Mouse (Mus musculus): Measurements from ENCODE around the gene Rnf113a1. TPM values are rescaled to one million over a fixed set of nuclear protein-coding genes. Genes with fewer than 3 reads are reported as not detected.

Rnf113a1 gene
- 3.7 TPM for total RNA-seq (2023)

DNA sequence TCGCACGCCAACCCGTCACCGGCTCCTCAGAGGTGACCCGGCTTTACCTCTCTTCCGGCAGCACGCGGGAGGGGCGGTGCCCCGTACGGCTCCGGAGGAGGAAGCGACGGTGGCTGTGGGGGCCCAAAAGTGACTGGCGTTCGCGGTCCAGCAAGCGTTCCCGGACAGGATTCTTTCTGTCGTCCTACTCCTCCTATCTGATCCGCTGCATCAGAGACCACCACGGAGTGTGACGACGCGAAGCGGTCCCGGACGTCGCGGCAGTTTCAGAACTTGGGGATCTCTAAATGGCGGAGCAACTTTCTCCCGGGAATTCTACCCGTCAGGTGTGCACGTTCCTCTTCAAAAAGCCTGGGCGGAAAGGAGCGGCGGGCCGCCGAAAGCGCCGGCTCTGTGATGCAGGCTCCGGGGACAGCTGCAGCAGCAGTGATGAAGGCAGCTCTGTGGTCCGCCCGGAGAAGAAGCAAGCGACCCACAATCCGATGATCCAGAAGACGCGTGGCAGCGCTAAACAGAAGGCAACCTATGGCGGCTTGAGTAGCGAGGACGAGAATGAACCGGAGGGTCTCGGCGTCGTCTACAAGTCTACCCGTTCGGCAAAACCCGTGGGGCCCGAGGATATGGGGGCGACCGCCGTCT, at the start of gene Rnf113a1, which contains the start of gene Ndufa1:
Rnf113a1 (plus strand) TSS at position 141 of the 639 bp plus-strand sequence.
Ndufa1 (minus strand) TSS at position 59 of the 639 bp plus-strand sequence.

DNA sequence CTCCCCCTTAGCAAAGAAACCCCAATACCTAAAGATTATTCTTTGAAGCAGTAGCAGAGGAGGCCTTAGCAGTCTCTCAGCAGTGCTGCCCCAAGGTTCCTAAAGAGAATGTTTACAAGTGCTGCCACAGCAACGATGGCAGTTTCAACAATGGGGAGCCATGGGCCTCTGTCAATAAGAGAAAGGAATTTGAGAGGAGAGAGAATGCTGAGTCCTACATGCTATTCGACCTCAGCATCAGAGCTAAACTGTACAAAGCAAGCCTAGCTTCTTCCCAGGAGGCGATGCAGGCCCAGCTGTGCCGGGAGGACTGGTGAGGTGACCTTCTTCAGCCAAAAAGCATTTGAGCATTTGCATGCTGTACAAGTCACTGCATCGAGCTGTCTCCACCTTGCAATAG, 22.3 kb upstream of the Rnf113a1 start, which contains the start of gene Akap14:
Akap14 (minus strand) TSS at position 101 of the 400 bp plus-strand sequence.

DNA sequence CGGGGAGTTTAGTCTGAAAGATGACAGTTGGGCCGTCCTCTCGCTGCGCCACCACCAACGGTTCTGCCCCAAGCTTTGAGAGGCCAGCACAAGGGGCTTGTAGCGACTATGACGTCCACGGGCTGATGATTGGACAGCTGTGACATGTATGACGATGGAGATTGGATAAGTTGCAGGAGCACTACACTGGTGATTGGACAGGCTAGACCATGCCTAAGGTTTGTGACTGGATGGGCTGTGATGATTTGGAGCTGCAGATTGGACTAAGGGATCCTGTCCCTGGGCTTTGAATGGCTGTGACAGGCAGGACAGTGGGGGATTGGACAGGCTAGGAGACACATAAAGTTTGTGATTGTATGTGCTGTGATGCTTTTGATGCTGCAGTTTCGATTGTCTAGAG, 19.9 kb downstream of the Rnf113a1 start, which contains the start of gene Gm9:
Gm9 (minus strand) TSS at position 101 of the 400 bp plus-strand sequence.

DNA sequence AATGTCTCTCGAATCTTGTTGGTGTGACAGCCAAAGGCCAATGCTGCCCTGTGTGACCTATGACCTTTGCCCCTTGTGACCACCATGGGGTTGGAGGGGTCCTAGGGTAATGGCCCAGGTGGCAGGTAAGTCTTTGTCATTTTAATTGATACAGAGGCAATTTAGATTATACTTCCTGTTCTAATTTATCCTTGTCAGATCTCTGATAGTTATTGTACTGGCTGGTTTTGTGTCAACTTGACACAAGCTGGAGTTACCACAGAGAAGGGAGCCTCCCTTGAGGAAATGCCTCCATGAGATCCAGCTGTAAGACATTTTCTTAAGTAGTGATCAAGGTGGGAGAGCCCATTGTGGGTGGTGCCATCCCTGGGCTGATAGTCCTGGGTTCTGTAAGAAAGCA, 31.1 kb downstream of the Rnf113a1 start, which contains the start of gene Rhox1:
Rhox1 (minus strand) TSS at position 101 of the 400 bp plus-strand sequence.

Other genes starting within 250 kb of the Rnf113a1 start
- gene Sept6, start 199.5 kb upstream of the Rnf113a1 start, total RNA-seq (2023) = 164 TPM
- not detected for gene Sowahd, start 142.4 kb upstream of the Rnf113a1 start, total RNA-seq (2023)
- 1,709 TPM for gene Rpl39, start 105.8 kb upstream of the Rnf113a1 start, total RNA-seq (2023)
- gene Upf3b, start 80.9 kb upstream of the Rnf113a1 start, total RNA-seq (2023) = 27.5 TPM
- gene Nkap, start 64.5 kb upstream of the Rnf113a1 start, total RNA-seq (2023) = 21.0 TPM
- gene Akap14, start 22.4 kb upstream of the Rnf113a1 start, total RNA-seq (2023) = not detected
- gene Ndufa1, start 82 bp upstream of the Rnf113a1 start, total RNA-seq (2023) = 85.7 TPM
- gene Gm9, start 19.8 kb downstream of the Rnf113a1 start, total RNA-seq (2023) = not detected
- gene Rhox1, start 31.0 kb downstream of the Rnf113a1 start, total RNA-seq (2023) = not detected
- gene Rhox2a, start 53.7 kb downstream of the Rnf113a1 start, total RNA-seq (2023) = not detected
- gene Rhox3a, start 58.7 kb downstream of the Rnf113a1 start, total RNA-seq (2023) = not detected
- gene Rhox4a, start 74.1 kb downstream of the Rnf113a1 start, total RNA-seq (2023) = not detected
- not detected for gene Rhox3a2, start 188.8 kb downstream of the Rnf113a1 start, total RNA-seq (2023)
- gene Rhox4a2, start 199.6 kb downstream of the Rnf113a1 start, total RNA-seq (2023) = not detected
- gene Rhox2b, start 220.8 kb downstream of the Rnf113a1 start, total RNA-seq (2023) = not detected
- not detected for gene Rhox4b, start 241.2 kb downstream of the Rnf113a1 start, total RNA-seq (2023)